Mouse (Mus musculus) neural tube, embryonic 12.5 days (tissue): ENCODE data around the gene Odf3. TPM values are rescaled to one million over a fixed set of nuclear protein-coding genes. Genes with fewer than 3 reads are reported as not detected.

ENCODE experiments used
- ATAC-seq: fragments of 200-750 bp; cut with Nextera tagmentation; 2 replicates; pipeline ENCODE4 v1.8.0; 2017; ENCODE audit warnings: low read depth, mild to moderate bottlenecking, moderate TSS enrichment, moderate library complexity; ENCODE audit not compliant: low FRiP score
- H3K27ac ChIP-seq: fragments of 300-500 bp; sonication (generic); 2 replicates; pipeline ENCODE4 v1.5.1; 2016
- H3K27me3 ChIP-seq: fragments of 300-500 bp; sonication (generic); replicated peaks from 2 replicates; pipeline ENCODE4 v1.6.1; 2016; ENCODE audit warnings: mild to moderate bottlenecking
- H3K36me3 ChIP-seq: fragments of 300-500 bp; sonication (generic); 2 replicates; pipeline ENCODE4 v1.6.1; 2016; ENCODE audit warnings: mild to moderate bottlenecking
- H3K4me1 ChIP-seq: fragments of 300-500 bp; sonication (generic); 2 replicates; pipeline ENCODE4 v1.6.1; 2016
- H3K4me2 ChIP-seq: fragments of 300-500 bp; sonication (generic); replicated peaks from 2 replicates; pipeline ENCODE4 v1.6.1; 2016; ENCODE audit warnings: mild to moderate bottlenecking
- H3K4me3 ChIP-seq: fragments of 300-500 bp; sonication (generic); 2 replicates; pipeline ENCODE4 v1.5.1; 2016
- H3K9ac ChIP-seq: fragments of 300-500 bp; sonication (generic); 2 replicates; pipeline ENCODE4 v1.6.1; 2016; ENCODE audit warnings: mild to moderate bottlenecking
- H3K9me3 ChIP-seq: fragments of 300-500 bp; sonication (generic); 2 replicates; pipeline ENCODE4 v1.6.1; 2016; ENCODE audit warnings: mild to moderate bottlenecking
- WGBS: fragments of 180-500 bp; shearing (Covaris S2); methylation state at CpG from one replicate; pipeline ENCODE4 v1.1.7; 2016; 5-methylcytosine and 5-hydroxymethylcytosine counted together
- polyA plus RNA-seq: library from polyadenylated mRNA; unstranded; fragments of >200 nt; fragmentation: Nextera tagmentation; extraction: Ambion mirVana; gene quantifications from 2 replicates; pipeline ENCODE4 v1.2.1, GENCODE M21; 2016

The Odf3 gene
- polyA plus RNA-seq, 1 experiment from 2014 or later: not detected

- H3K27ac ChIP-seq: no peak overlapping the region
- no peak overlapping the region for H3K4me2 ChIP-seq
- H3K4me3 ChIP-seq: no peak overlapping the region
- no peak for ATAC-seq
- H3K9me3 ChIP-seq: no peaks in the 10 kb centered on the region
- peaks cover 49% of the 10 kb centered on the region for H3K36me3 ChIP-seq
- no peaks in the 10 kb centered on the region for H3K27me3 ChIP-seq
- WGBS: 81% methylated on average over 3 of the region's 3 CpGs
- 0 out of 2 replicates have a peak overlapping the region, but pooled peaks have one; percentile 13 for H3K9ac ChIP-seq
- no peaks in the 10 kb centered on the region for H3K4me1 ChIP-seq
Observed at GRCm38 (mm10) chr7:140899121-140899520, 51.5 kb downstream of the Odf3 start.

- Histone ChIP-seq H3K4me1 (no peaks in the 10 kb centered on the region), H3K36me3 (peaks cover 40% of the 10 kb centered on the region), H3K4me2 (no peak within 1 kb of the TSS), H3K27me3 (no peaks in the 10 kb centered on the region), H3K9ac (no peak within 1 kb of the TSS), H3K4me3 (no peak within 1 kb of the TSS), H3K27ac (no peak within 1 kb of the TSS), H3K9me3 (no peaks in the 10 kb centered on the region)
- no peak for ATAC-seq
- WGBS: 82% methylated on average over 10 of the region's 10 CpGs
Observed at GRCm38 (mm10) chr7:140900220-140900619, 52.6 kb downstream of the Odf3 start, which contains the start of gene Cox8b. Cox8b (minus strand) TSS chr7:140900446.

Other genes with a start within 250 kb of the Odf3 start
- 0.03 TPM in 1 of 2 replicates, not detected in the other for gene Olfr46, start 246.5 kb upstream of the Odf3 start, polyA plus RNA-seq
- not detected in 2 replicates for gene Olfr61, start 218.8 kb upstream of the Odf3 start, polyA plus RNA-seq
- gene Olfr53, start 201.4 kb upstream of the Odf3 start, polyA plus RNA-seq: not detected in 2 replicates
- gene Olfr539, start 187.9 kb upstream of the Odf3 start, polyA plus RNA-seq: not detected in 2 replicates
- not detected in 2 replicates for gene Olfr45, start 165.9 kb upstream of the Odf3 start, polyA plus RNA-seq
- gene Olfr541, start 150.5 kb upstream of the Odf3 start, polyA plus RNA-seq: not detected in 2 replicates
- gene Cyp2e1, start 84.1 kb upstream of the Odf3 start, polyA plus RNA-seq: not detected in 2 replicates
- gene Syce1, start 60.0 kb upstream of the Odf3 start, polyA plus RNA-seq: 0.23 and 0.30 TPM in 2 replicates
- gene Zfp941, start 25.6 kb upstream of the Odf3 start, polyA plus RNA-seq: 13.2 and 15.3 TPM in 2 replicates
- gene Urah, start 12.8 kb upstream of the Odf3 start, polyA plus RNA-seq: not detected in 2 replicates
- not detected in 2 replicates for gene Scgb1c1, start 2.3 kb upstream of the Odf3 start, polyA plus RNA-seq
- not detected in 2 replicates for gene Gm45785, start 8.5 kb downstream of the Odf3 start, polyA plus RNA-seq
- 89.1 and 94.8 TPM in 2 replicates for gene Ric8a, start 9.2 kb downstream of the Odf3 start, polyA plus RNA-seq
- gene Bet1l, start 9.8 kb downstream of the Odf3 start, polyA plus RNA-seq: 30.3 and 34.2 TPM in 2 replicates
- 293 and 317 TPM in 2 replicates for gene Psmd13, start 34.2 kb downstream of the Odf3 start, polyA plus RNA-seq
- 32.4 and 33.1 TPM in 2 replicates for gene Sirt3, start 34.5 kb downstream of the Odf3 start, polyA plus RNA-seq
- 1.9 and 2.2 TPM in 2 replicates for gene Cox8b, start 52.6 kb downstream of the Odf3 start, polyA plus RNA-seq
- gene Nlrp6, start 73.1 kb downstream of the Odf3 start, polyA plus RNA-seq: 0.08 TPM in 1 of 2 replicates, not detected in the other
- 11.2 and 12.2 TPM in 2 replicates for gene Pgghg, start 93.6 kb downstream of the Odf3 start, polyA plus RNA-seq
- gene Ifitm5, start 102.5 kb downstream of the Odf3 start, polyA plus RNA-seq: 1.2 and 1.6 TPM in 2 replicates
- gene Gm45717, start 108.1 kb downstream of the Odf3 start, polyA plus RNA-seq: 0.55 TPM in 1 of 2 replicates, not detected in the other
- gene Ifitm2, start 108.2 kb downstream of the Odf3 start, polyA plus RNA-seq: 314 and 316 TPM in 2 replicates
- 10.1 and 13.6 TPM in 2 replicates for gene Ifitm1, start 119.4 kb downstream of the Odf3 start, polyA plus RNA-seq
- 23.9 and 29.2 TPM in 2 replicates for gene Ifitm3, start 163.0 kb downstream of the Odf3 start, polyA plus RNA-seq
- 0.42 and 0.54 TPM in 2 replicates for gene Ifitm6, start 170.1 kb downstream of the Odf3 start, polyA plus RNA-seq
- not detected in 2 replicates for gene Gm17387, start 181.3 kb downstream of the Odf3 start, polyA plus RNA-seq
- gene B4galnt4, start 213.3 kb downstream of the Odf3 start, polyA plus RNA-seq: 40.8 and 41.5 TPM in 2 replicates
- gene Pkp3, start 230.4 kb downstream of the Odf3 start, polyA plus RNA-seq: 1.6 and 3.1 TPM in 2 replicates